Mouse (Mus musculus) embryonic stem cell, embryonic (primary cell): Measurements from ENCODE around the gene Mtf2.

ENCODE experiments used
- CTCF ChIA-PET, 4 experiments: fragments of 300-600 bp in 2 of 4; fragments of 350-600 bp in 2 of 4; sonication (Branson Sonifier 250); formaldehyde crosslinking; loops; one replicate each; lab custom pipeline; 2022; ENCODE audit warnings: inconsistent platforms in 2 of 4; lab: Charles Lee
- POLR2A ChIA-PET, 4 experiments: fragments of 300-600 bp in 2 of 4; fragments of 350-600 bp in 2 of 4; sonication (Branson Sonifier 250); formaldehyde crosslinking; loops; one replicate each; lab custom pipeline; 2022; ENCODE audit warnings: antibody characterized with exemption in 4 of 4, inconsistent platforms in 1 of 4; lab: Charles Lee

Gene Mtf2

GRCm38 (mm10) chr5:108065465-108066411, at the start of gene Mtf2:
Gene Mtf2 (plus strand): TSS chr5:108065674.
- POLR2A ChIA-PET, result interaction anchor here (0.5 to 22.5 kb wide), 92 partner anchors 8 to 1492 kb away, joined by 3 to 1243 read pairs (median 4); partner anchors contain the start of genes Atp5k (in 1 of the 4), Idua (in 1 of the 4), Pcgf3 (in 1 of the 4) and Pigg (in 1 of the 4)
- CTCF ChIA-PET, result interaction anchor here in 3 of 4 experiments (0.5 to 1.5 kb wide), 6 partner anchors 10 to 139 kb away, joined by 4 to 9 read pairs (median 6); no protein-coding TSS in a partner anchor

GRCm38 (mm10) chr5:108017232-108017631, 48.2 kb upstream of the Mtf2 start:
- ChIA-PET CTCF (no interaction called here), POLR2A (interaction anchor here in 1 of 4 experiments (0.9 to 1.9 kb wide), 3 partner anchors 13 to 30 kb away, joined by 3 to 5 read pairs (median 4); no protein-coding TSS in a partner anchor)

- ChIA-PET CTCF (interaction anchor here (0.5 to 2.0 kb wide), 7 partner anchors 15 to 98 kb away, joined by 3 to 6 read pairs (median 3); no protein-coding TSS in a partner anchor), POLR2A (interaction anchor here in 3 of 4 experiments (0.6 to 1.9 kb wide), 10 partner anchors 10 to 111 kb away, joined by 3 to 6 read pairs (median 3); partner anchors contain the start of gene Mtf2 (in 1 of the 3))
Observed at GRCm38 (mm10) chr5:108019367-108019766, 46.1 kb upstream of the Mtf2 start.

GRCm38 (mm10) chr5:108021346-108021745, 44.1 kb upstream of the Mtf2 start:
- POLR2A ChIA-PET, result interaction anchor here in 2 of 4 experiments (0.8 to 1.3 kb wide), 5 partner anchors 9 to 118 kb away, joined by 3 to 5 read pairs (median 3); no protein-coding TSS in a partner anchor
- CTCF ChIA-PET, result interaction anchor here in 1 of 4 experiments (2.0 kb wide), 1 partner anchor 100 kb away, joined by 6 read pairs; no protein-coding TSS in a partner anchor

GRCm38 (mm10) chr5:108028230-108028629, 37.2 kb upstream of the Mtf2 start:
- ChIA-PET POLR2A (interaction anchor here (0.5 to 4.9 kb wide), 9 partner anchors 23 to 1725 kb away, joined by 3 to 39 read pairs (median 5); partner anchors contain the start of gene Mtf2 (in 1 of the 4)), CTCF (interaction anchor here in 2 of 4 experiments (0.8 to 3.6 kb wide), 6 partner anchors 24 to 107 kb away, joined by 3 to 47 read pairs (median 4); no protein-coding TSS in a partner anchor)

GRCm38 (mm10) chr5:108028797-108029536, 36.5 kb upstream of the Mtf2 start:
- POLR2A ChIA-PET, result interaction anchor here in 2 of 4 experiments (0.6 to 4.9 kb wide), 12 partner anchors 9 to 671 kb away, joined by 3 to 39 read pairs (median 4); partner anchors contain the start of gene Mtf2 (in 1 of the 2)
- CTCF ChIA-PET, result interaction anchor here in 3 of 4 experiments (0.9 to 3.6 kb wide), 6 partner anchors 24 to 398 kb away, joined by 3 to 47 read pairs (median 4); no protein-coding TSS in a partner anchor

- ChIA-PET POLR2A (interaction anchor here in 3 of 4 experiments (0.8 to 4.9 kb wide), 32 partner anchors 8 to 631 kb away, joined by 3 to 39 read pairs (median 4); partner anchors contain the start of genes Mtf2 (in 2 of the 3) and Idua (in 1 of the 3)), CTCF (interaction anchor here (0.6 to 3.6 kb wide), 27 partner anchors 15 to 630 kb away, joined by 3 to 47 read pairs (median 4); partner anchors contain the start of gene Idua (in 1 of the 4))
Observed at GRCm38 (mm10) chr5:108029968-108030367, 35.5 kb upstream of the Mtf2 start.

GRCm38 (mm10) chr5:108031267-108031666, 34.2 kb upstream of the Mtf2 start:
- POLR2A ChIA-PET, result interaction anchor here in 2 of 4 experiments (0.7 to 4.9 kb wide), 26 partner anchors 8 to 629 kb away, joined by 3 to 39 read pairs (median 5); partner anchors contain the start of genes Mtf2 (in 2 of the 2) and Idua (in 1 of the 2)
- CTCF ChIA-PET, result interaction anchor here (0.6 to 3.6 kb wide), 19 partner anchors 12 to 1171 kb away, joined by 3 to 47 read pairs (median 4); partner anchors contain the start of gene Idua (in 1 of the 4)

DNA sequence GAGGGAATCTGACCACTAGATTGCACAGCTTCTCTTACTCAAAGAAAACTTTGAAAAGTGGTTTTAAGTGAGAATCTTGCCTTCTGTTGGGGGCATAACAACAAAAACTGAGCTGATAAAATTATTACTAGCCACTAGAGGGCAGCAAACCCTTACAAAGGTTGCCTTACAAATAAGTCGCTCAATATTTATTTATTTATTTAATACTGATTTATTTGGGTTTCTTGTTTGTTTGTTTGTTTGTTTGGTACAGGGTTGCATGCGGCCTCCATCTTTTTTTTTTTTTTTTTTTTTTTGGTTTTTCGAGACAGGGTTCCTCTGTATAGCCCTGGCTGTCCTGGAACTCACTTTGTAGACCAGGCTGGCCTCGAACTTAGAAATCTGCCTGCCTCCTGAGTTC, 31.3 kb upstream of the Mtf2 start:
- ChIA-PET CTCF (interaction anchor here (0.5 to 2.8 kb wide), 65 partner anchors 8 to 950 kb away, joined by 3 to 14 read pairs (median 3); partner anchors contain the start of genes Mtf2 (in 1 of the 4) and Pigg (in 1 of the 4)), POLR2A (interaction anchor here (0.6 to 4.5 kb wide), 47 partner anchors 10 to 635 kb away, joined by 3 to 43 read pairs (median 5); partner anchors contain the start of genes Mtf2 (in 4 of the 4), Dr1 (in 2 of the 4) and Dgkq (in 1 of the 4))

DNA sequence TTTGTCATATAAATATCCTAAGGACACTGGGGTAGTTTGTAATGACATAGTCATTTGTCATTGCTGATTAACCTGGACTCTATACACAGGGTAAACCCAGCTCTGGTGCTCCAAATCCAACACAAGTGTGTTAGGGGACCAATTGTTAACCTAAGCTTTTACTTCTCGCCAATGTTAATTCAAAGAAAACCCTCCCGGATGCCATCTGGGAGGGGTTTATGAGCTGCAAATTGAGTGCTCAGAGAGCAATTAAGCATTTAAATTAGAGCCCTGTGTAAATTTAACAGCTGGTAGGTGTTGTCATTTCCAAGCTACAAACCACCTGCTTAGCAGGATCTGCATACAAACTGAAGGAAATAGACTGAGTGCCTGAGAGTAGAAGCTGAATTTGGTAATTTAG, 30.0 kb upstream of the Mtf2 start:
- CTCF ChIA-PET, result interaction anchor here (0.5 to 2.8 kb wide), 19 partner anchors 9 to 616 kb away, joined by 3 to 14 read pairs (median 5); partner anchors contain the start of gene Mtf2 (in 1 of the 4)
- POLR2A ChIA-PET, result interaction anchor here (0.6 to 4.5 kb wide), 55 partner anchors 9 to 634 kb away, joined by 3 to 43 read pairs (median 5); partner anchors contain the start of genes Mtf2 (in 3 of the 4), Dgkq (in 1 of the 4), Dr1 (in 1 of the 4) and Pigg (in 1 of the 4)

GRCm38 (mm10) chr5:108042061-108042460, 23.4 kb upstream of the Mtf2 start:
- ChIA-PET CTCF (interaction anchor here in 1 of 4 experiments (0.5 to 0.9 kb wide), 4 partner anchors 8 to 164 kb away, joined by 3 read pairs; no protein-coding TSS in a partner anchor), POLR2A (interaction anchor here in 3 of 4 experiments (0.6 to 18.1 kb wide), 17 partner anchors 7 to 136 kb away, joined by 3 to 652 read pairs (median 3); partner anchors contain the start of gene Mtf2 (in 3 of the 3))

GRCm38 (mm10) chr5:108043908-108044307, 21.6 kb upstream of the Mtf2 start:
- CTCF ChIA-PET, result interaction anchor here in 3 of 4 experiments (0.7 to 2.2 kb wide), 7 partner anchors 9 to 157 kb away, joined by 3 to 11 read pairs (median 4); no protein-coding TSS in a partner anchor
- POLR2A ChIA-PET, result interaction anchor here (0.6 to 18.1 kb wide), 45 partner anchors 8 to 586 kb away, joined by 3 to 652 read pairs (median 4); partner anchors contain the start of genes Mtf2 (in 3 of the 4), Dr1 (in 1 of the 4), Gak (in 1 of the 4) and Tmem175 (in 1 of the 4)

GRCm38 (mm10) chr5:108049711-108050268, 15.7 kb upstream of the Mtf2 start:
- CTCF ChIA-PET, result interaction anchor here (0.6 to 2.2 kb wide), 9 partner anchors 14 to 135 kb away, joined by 3 to 7 read pairs (median 4); no protein-coding TSS in a partner anchor

DNA sequence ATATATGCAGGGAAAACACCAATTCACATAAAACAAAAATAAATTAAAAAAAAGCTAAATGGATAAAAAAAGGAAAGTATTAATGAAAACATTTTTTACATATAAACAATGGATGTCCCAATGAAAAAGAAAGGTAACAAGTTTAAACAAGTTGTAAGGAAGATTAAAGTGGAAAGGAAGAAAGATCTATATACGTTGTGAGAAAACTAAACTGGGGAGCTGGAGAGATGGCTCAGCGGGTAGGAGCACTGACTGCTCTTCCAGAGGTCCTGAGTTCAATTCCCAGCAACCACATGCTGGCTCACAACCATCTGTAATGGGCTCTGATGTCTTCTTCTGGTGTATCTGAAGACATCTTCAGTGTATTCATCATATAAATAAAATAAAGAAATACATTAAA, 14.4 kb upstream of the Mtf2 start:
- CTCF ChIA-PET, result interaction anchor here in 3 of 4 experiments (1.0 to 2.2 kb wide), 5 partner anchors 15 to 130 kb away, joined by 3 to 7 read pairs (median 4); no protein-coding TSS in a partner anchor

More at GRCm38 (mm10) chr5:108049711-108050268, 15.7 kb upstream of the Mtf2 start:
- POLR2A ChIA-PET, result interaction anchor here (0.7 to 22.5 kb wide), 51 partner anchors 8 to 611 kb away, joined by 3 to 1243 read pairs (median 4); partner anchors contain the start of genes Mtf2 (in 4 of the 4), Dr1 (in 3 of the 4), Fam69a (in 1 of the 4) and Pcgf3 (in 1 of the 4)

GRCm38 (mm10) chr5:108051727-108052126, 13.7 kb upstream of the Mtf2 start:
- CTCF ChIA-PET, result interaction anchor here in 1 of 4 experiments (0.9 kb wide), 1 partner anchor 18 kb away, joined by 3 read pairs; no protein-coding TSS in a partner anchor
- POLR2A ChIA-PET, result interaction anchor here (0.6 to 22.5 kb wide), 52 partner anchors 3 to 217 kb away, joined by 3 to 1243 read pairs (median 8); partner anchors contain the start of genes Mtf2 (in 4 of the 4) and Dr1 (in 1 of the 4)

More for the DNA sequence above, 14.4 kb upstream of the Mtf2 start:
- POLR2A ChIA-PET, result interaction anchor here (0.6 to 22.5 kb wide), 42 partner anchors 9 to 410 kb away, joined by 3 to 1243 read pairs (median 8); partner anchors contain the start of genes Mtf2 (in 4 of the 4), Dr1 (in 1 of the 4), Fam69a (in 1 of the 4) and Pcgf3 (in 1 of the 4)
